Mouse (Mus musculus): ENCODE measurements around the gene Elp6. TPM values are rescaled to one million over a fixed set of nuclear protein-coding genes. Genes with fewer than 3 reads are reported as not detected.
A peak's percentile ranks its signal among the peaks of the same experiment; 100 is the strongest.

Elp6 gene
- polyA plus RNA-seq, 1 experiment from 2014 or later: 30.4 TPM

Small RNAs within 50 kb of the gene (microRNA-seq; reads per million reads assigned to microRNA genes)
- 35.0 reads per million, percentile 42 among the genes with 10 or more reads in this experiment for gene Mir6236

Other genes with a start within 250 kb of the Elp6 start
- 122 TPM in 2 replicates for gene Smarcc1, start 187.5 kb upstream of the Elp6 start, polyA plus RNA-seq (2015; fragmentation: Nextera tagmentation; extraction: Ambion mirVana)
- 115 and 120 TPM in 2 replicates for gene Dhx30, start 187.3 kb upstream of the Elp6 start, polyA plus RNA-seq (2015; fragmentation: Nextera tagmentation; extraction: Ambion mirVana)
- 2.8 and 4.0 TPM in 2 replicates for gene Cspg5, start 61.4 kb upstream of the Elp6 start, polyA plus RNA-seq (2015; fragmentation: Nextera tagmentation; extraction: Ambion mirVana)
- 30.3 and 31.0 TPM in 2 replicates for gene Scap, start 28.1 kb downstream of the Elp6 start, polyA plus RNA-seq (2015; fragmentation: Nextera tagmentation; extraction: Ambion mirVana)
- 16.2 and 19.1 TPM in 2 replicates for gene Ptpn23, start 103.0 kb downstream of the Elp6 start, polyA plus RNA-seq (2015; fragmentation: Nextera tagmentation; extraction: Ambion mirVana)
- 2.9 and 3.7 TPM in 2 replicates for gene Ngp, start 114.6 kb downstream of the Elp6 start, polyA plus RNA-seq (2015; fragmentation: Nextera tagmentation; extraction: Ambion mirVana)
- gene Klhl18, start 171.5 kb downstream of the Elp6 start, polyA plus RNA-seq (2015; fragmentation: Nextera tagmentation; extraction: Ambion mirVana): 7.6 and 8.9 TPM in 2 replicates
- 1.4 and 1.8 TPM in 2 replicates for gene Kif9, start 171.8 kb downstream of the Elp6 start, polyA plus RNA-seq (2015; fragmentation: Nextera tagmentation; extraction: Ambion mirVana)
- 33.0 and 33.4 TPM in 2 replicates for gene Setd2, start 227.4 kb downstream of the Elp6 start, polyA plus RNA-seq (2015; fragmentation: Nextera tagmentation; extraction: Ambion mirVana)

All from lung, embryonic 15.5 days (tissue).